Mouse (Mus musculus) monocyte, adult 2 months (primary cell): ENCODE measurements around the gene Slc22a2.
"Not testable (repeated sequence)": the region's sequence is repeated elsewhere in the genome, so short reads cannot be mapped to it uniquely, and the experiment has no call there.

Source experiments
- DNase-seq, 2 experiments: peaks; one replicate each; pipeline ENCODE4 v3.0.0; 2022; ENCODE audit warnings: low spot score in 2 of 2, low read depth in 1 of 2

The Slc22a2 gene

DNA sequence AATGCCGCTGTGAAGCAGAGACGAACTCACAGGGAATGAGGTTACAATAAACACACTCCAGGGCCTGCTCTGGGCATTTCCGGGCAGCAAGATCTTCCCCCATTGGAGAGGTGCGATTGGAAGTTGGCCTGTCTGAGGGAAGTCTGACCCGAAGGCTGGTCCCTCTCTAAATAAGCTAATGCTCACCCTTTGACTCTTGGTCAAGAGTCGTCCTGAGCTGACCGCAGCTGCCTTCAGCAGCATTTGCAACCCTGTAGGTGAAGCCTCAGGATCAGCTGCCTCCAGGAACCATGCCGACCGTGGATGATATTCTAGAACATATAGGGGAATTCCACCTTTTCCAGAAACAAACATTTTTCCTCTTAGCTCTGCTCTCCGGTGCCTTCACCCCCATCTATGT is at the start of gene Slc22a2:
Gene Slc22a2, plus strand, starts transcription at position 142 of the 400 bp plus-strand sequence.
- DNase-seq: no peak

DNA sequence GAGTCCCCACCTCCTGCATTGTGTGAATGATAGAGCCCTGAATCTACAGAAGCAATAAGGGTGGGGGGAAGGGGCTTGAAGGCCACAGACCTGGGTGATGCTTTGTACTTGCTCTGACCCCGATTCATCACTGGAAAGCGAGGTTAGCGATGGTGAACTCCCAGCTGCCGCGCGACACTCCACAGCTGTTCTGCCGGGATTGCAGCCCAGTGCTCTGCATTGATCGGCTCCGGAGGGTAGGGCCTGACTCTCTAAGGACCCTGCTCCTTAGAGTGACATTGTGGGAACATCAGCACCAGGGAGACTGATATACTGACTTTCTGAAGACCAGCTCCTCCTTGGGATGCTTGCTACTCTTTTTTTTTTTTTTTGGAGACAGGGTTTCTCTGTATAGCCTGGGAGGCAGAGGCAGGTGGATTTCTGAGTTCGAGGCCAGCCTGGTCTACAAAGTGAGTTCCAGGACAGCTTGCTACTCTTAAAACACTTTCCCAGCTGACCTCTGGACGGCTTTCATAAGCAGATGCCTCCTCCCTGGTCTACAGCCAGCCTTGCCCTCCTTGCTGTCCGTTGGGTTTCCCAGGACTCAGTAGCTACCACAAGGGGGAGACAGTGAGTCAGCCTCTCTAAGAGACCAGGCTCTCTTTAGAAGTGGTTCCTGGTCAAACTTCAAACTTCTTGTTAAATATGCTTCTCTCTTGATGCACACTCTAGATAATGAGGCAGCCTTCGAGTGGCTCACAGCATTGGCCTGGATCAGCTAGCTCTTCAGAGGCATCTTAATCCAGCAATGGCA is 49.4 kb upstream of the Slc22a2 start:
- no peak for DNase-seq

DNA sequence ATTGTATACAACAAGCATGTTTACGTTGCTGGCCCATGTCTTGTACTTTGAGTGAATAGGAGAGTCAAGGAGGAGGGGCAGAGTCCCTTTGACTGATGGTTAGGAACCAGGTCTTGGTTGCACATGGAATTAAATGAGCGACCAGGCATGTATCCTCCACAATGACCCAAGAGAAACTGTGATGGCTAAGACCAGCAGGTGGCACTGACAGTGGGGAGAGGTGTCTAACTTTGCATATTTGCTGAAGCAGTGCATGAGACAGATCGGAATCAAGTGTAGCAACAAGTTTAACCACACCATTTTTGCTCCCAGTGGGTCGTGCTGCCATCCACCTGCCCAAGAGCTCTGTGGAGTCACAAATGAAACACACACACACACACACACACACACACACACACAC is 21.7 kb upstream of the Slc22a2 start:
- no peak for DNase-seq

DNA sequence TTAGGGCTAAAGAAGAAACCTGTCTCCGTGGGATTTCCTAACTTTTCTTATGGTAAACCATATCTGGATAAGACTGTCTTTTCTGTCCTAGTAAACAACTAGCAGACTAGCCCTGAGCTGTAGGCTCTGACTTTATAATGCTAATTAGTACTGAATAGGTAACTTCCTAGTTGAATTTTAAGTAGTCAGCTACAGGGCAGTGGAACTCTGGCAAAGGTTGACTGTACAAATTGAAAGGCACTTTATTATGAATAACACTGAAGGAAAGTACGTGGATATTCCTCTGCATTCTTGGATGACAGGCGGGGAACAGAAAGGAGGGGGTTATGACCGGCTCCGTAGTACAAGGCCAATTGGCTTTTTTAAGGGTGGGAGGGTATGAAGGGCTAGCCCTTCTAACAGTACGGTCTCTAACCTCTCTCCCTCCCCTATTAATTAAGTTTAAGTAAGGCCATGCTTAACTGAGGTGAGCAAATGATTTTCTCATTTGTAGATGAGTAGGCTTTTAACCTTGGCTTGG is 19.4 kb upstream of the Slc22a2 start:
- DNase-seq: not testable (repeated sequence)

DNA sequence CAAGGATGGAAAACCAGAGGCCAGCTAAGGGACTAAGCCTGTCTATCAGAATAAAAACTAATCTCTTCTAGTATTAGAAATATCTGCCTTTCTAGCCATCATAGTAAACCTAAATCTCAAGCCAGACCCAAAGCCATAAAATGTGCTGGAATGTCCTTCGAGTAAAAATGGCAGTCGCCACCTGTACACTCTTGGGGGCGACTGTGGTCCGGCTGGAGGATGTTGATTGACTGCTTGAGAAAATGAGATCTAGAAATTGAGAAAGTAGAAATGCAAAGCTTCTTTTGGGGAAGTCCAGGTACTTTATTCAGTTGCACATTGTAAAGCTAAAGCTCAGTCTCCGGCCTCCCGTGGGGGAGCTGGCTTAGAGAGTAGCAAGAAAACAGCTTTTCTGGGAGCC is 18.5 kb upstream of the Slc22a2 start:
- no peak for DNase-seq

DNA sequence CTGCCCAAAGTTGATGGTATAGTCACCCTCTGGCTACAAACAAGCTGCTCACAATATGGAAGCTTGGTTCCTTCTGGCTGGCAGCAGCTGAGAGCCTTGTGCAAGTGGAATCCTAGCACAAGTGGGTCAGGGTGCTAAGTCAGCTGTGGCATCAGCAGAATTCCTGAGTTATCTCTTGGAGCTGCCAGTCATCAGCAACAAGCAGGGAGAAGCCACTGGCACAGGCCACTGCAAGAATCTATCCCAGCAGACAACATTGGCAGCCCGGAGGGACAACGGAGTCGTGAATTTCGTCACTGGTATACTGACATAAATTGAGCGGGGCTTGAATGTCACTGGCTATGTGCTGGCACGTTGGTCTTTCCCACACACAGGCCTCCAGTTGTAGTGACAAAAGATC is 12.6 kb upstream of the Slc22a2 start:
- no peak for DNase-seq

DNA sequence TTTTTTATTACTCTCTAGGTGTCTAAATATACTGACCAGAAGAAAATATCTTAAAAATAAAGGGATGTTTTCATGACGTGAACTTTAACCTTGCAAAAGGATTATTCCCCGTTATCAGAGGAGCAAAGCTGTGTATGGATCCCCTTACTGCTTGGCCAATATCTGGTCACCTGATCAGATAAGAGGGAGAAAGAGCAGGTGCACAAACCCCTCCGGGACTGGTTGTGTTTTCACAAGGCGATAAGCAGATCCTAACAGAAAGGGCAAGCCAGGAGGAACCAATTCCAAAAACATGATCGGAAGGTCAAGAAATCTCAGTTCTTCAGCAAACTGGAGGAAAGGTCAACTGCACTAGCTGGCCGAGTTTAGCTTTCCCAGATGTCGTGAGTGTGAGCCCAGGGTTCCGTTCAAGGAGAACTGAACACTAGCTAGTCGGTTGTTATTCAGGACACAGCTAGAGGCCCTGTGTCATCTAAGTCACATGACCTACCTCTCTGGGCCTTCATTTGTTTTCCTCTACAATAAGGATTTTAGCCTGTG is 11.9 kb upstream of the Slc22a2 start:
- DNase-seq: no peak

DNA sequence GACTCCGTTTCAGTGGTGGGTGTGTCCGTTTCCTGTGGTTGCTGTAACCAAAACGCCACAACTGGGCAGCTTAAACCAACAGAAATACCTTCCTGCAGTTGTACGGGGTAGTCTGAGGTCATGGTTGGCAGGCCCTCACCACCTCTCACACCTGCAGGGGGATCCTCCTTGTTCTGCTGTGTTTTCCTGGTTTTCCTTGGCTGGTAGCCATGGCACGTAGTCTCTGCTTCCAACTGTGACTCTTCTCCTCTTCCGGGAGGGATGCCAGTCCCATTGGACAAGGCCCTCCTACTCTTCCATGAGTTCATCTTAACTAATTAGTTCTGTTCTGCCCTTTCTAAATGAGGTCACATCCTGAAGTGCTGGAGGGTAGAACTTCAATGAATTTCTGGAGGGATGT is 8.5 kb upstream of the Slc22a2 start:
- no peak for DNase-seq

DNA sequence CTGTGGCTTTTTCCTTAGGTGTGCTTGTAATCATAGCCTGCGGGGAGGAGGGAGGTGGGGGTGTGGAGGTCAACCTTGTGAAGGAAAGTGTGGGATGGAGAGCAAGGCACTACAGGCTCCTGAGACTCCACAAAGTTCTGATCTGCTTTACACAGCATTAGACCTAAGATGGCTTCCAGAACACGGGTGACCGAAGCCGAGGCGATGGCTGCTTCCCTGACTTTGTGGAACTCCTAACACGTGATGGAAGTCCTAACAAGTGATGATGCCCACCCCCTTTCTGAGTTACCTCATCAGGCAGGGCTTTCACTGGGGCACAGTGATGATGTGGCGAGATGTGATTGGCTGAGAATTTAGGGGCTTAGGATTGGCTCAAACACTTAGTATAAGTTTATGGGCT is 6.8 kb upstream of the Slc22a2 start:
- DNase-seq: no peak

DNA sequence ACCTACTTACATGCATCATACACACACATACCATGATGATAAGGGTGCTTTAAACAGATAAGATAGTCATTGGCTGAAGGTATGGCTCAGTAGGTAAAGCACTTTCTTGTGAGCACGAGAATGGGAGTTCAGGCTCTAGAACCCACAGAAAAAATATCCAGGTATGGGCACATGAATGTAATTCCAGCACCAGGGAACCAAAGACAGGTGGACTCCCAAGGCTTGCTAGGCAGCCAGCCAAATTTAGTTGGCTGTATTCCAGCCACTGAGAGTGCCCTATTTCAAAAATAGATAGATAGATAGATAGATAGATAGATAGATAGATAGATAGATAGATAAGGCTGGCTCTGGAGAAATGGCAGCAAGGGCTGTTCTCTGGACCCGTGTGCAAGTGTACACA is 1.4 kb downstream of the Slc22a2 start:
- no peak for DNase-seq

DNA sequence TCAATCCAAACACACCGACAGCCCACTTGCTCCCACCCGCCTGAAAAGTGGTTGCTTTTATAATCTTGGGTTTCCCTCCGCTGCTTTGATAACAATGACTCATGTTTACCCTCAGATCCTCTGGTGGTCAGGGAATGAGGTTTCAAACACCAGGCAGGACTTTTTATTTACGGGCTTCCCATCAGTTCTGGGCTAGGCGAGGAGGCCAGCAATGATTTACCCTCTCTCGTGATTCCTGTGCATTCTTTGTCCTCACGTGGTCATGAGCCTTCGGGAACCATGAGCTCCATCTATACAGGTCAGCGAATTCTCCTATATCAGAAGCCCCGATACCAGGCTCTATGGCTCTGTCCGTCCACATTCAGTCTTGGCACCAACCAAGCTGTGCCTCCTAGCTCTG is 3.0 kb downstream of the Slc22a2 start:
- DNase-seq: no peak

DNA sequence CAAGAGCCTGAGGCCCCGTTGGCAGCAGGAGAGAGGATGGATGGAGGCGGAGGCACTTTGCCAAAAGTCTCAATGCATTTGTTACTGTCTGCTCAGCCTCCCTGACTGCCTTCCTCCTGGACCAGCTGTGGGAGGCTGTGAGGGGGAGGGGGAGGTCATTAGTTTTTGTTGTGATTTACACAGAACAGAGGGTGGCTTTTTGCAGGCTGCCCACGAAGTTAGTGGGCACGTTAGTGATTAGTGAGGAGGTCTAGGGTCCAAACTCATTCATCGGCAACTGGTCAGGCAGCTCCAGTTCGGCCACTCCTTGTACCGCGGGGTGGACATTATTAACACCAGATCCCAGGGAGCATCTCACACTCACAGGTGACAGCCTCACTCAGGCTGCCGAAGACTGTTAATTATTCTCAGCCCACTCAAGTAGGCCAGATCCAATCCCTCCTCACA is 4.9 kb downstream of the Slc22a2 start:
- DNase-seq: no peak

DNA sequence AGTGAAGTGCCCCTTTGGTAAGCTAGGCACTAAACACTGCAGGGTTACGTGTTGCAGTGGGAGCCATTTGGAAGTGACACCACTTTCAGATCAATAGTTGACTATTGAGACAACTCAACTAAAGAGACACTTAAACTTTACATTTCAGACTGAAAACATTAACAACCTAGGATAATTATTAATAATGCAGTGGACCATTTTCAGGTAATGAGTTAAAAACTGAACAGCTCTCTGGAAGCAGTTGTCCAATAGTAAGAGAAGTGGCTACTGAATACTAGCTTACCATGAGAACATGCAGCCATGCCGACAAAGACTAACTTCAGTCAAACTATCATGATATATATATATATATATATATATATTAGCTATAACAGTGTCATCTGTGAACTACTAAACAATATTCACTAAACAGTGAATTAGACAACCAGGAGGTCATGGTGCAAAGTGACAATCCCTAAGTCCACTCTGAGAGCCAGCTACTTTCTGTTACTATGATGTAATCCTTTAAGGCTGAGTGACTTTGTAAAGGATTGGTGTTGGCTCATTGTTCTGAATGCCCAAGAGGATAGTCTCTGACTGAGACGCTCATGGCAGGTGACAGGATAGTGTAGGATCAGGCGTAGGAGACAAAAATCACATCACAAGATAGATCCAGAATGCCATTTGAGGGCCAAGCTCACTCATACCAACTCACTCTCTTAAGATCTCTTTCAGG is 7.1 kb downstream of the Slc22a2 start:
- DNase-seq: no peak

DNA sequence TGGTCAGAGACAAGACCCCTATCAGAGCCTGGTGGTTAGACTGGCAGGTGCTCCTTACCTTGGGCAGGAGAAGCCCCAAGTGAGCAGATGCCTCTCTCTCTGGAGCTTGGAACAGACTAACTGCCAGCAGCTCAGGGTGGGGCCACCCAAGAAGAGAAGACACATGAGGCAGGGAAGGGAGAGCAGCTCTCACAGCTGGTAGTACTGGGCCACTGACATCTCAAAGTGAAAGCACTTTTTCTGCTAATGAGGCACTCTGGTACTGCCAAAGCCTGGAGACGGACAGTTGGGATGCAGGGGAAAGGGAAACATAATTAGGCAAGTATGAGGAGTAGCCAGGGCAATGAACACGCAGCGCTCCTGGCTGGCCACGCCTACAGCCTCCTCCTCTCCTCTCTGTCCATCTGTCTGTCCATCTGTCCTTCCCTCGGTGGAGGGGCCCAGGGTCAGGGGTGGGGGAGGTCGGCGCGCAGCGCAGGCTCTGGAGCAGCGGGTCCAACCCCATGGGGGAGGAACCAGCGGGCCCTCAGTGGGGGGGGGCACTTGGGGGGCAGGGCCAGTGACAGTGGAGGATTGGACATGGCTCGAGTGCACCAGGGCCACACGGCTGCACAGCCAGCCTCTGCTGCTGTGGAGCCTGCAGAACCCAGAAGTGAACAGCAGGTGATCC is 12.0 kb downstream of the Slc22a2 start:
- DNase-seq: no peak

DNA sequence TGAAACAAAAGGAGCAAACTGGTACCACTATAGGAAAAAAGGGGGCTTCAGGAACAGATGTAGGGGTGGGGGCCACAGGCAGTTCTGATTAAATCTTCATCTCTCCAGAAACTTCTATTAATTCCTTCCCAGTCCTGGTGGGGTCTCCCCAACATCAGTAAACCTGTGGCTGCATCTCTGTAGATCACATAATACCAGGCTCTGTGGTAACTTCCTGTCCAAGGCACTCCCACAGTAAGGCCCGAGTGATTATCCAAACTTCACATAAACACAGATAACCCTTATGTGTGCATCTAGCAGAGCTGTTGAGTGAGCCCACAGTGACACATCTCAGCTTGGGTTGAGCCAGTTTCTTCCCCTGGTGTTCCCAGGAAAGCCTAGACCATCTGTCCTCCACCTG is 22.7 kb downstream of the Slc22a2 start:
- no peak for DNase-seq

DNA sequence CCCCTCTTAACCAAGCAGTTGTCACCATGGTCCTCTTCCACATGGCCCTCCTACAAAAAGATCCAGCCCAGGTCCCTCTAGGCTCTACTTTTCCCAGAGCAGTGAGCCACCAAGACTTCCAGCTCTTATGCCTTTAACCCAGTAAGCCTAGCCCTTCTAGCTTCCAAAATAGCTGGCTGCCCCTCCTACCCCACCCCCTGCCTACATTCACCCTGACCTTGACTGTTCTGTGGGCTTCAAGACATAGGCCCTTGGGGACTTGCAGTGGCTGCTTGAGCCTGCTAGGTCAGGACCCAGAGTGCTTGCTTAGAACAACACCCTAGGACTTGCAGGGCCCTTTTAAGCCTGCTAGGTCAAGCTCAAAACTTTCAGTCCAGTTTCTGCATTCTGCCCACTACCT is 23.3 kb downstream of the Slc22a2 start:
- DNase-seq: no peak

DNA sequence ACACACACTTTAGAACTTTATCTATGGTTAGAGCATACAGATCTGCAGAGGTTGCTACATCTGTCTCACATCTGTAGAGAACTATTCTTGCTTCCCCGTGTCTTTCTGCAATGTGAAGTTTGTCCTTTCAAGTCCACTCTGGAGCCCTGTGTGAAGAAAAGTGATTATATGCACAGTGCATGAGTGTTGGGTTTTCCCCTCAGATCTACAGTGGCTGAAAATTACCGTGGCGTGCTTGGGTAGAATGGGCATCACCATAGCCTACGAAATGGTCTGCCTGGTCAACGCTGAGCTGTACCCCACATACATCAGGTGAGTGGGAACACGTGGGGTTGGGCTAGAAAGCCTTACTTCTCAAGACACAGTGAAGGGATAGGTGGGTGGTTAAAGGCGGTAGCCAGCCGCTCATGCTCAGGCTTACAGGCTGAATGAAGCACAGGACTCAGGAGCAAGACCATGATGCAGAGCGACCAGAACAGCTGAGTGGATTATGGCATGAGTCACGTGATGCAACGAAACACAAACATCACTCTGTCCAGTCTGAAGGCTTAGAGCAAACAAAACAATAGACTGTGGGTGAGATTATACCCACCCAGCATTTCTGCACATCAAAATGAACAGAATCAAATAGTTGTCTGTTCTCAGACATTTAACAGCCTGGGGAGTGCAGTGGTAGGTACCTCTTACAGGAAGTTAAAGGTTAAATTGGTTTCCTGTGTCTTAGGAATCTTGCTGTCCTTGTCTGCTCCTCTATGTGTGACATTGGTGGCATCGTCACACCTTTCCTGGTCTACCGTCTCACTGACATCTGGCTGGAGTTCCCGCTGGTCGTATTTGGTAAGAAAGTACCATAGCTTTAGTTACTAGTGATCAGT is 30.8 kb downstream of the Slc22a2 start:
- DNase-seq: no peak

DNA sequence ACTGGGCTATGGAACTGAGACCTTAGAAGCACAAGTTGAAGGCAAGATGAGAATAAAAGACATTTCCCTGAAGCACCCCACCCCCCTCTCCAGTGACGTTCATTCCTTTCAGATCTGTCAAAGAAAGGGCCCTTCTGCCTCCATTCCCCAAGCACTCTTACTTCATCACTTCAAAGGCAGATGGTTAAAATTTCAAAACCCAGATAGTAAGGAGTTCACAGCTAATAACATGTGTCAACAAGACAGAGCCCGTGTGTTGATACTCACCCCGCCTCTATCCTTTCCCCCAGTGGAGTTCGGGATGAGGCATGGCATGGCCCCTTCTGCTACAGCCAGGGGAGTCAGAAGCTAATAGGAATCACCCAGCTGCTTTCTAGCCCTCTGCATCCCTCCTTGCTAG is 31.5 kb downstream of the Slc22a2 start:
- DNase-seq: no peak

DNA sequence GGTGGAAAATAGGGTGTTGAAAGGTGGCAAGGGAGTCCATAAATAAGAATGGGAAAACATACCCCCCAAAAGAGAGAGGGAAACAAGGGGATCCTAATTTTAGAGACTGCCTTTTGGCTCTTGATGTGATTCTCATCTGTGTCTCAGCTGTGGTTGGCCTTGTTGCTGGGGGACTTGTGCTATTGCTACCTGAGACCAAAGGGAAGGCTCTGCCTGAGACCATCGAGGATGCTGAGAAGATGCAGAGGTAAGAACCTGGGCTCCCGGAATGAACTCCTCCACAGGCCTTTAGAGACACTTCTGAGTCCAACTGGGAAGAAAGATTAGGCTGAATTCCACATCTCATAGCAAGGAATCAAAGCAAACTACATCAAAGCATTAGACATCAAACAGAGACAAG is 35.7 kb downstream of the Slc22a2 start:
- DNase-seq: no peak

DNA sequence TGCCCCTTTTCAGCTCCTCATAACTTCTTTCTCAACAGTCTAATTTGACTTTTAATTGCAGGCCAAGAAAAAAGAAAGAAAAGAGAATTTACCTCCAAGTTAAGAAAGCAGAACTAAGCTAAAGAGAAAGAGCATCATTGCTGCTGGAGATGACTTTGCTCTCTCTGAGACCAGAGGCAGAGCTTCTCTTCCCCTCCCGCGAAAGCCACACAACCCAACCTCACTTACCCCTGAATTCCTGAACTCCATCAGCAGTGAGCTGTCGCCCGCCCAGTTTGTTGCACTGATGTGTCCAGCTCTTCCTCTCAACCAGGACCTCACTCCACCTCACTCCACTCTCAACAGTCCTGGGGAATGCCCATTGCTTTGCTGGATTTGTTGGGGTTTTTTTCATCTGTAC is 44.1 kb downstream of the Slc22a2 start:
- DNase-seq: no peak
